Mouse (Mus musculus): ENCODE data around the gene Ubqln5.

DNA sequence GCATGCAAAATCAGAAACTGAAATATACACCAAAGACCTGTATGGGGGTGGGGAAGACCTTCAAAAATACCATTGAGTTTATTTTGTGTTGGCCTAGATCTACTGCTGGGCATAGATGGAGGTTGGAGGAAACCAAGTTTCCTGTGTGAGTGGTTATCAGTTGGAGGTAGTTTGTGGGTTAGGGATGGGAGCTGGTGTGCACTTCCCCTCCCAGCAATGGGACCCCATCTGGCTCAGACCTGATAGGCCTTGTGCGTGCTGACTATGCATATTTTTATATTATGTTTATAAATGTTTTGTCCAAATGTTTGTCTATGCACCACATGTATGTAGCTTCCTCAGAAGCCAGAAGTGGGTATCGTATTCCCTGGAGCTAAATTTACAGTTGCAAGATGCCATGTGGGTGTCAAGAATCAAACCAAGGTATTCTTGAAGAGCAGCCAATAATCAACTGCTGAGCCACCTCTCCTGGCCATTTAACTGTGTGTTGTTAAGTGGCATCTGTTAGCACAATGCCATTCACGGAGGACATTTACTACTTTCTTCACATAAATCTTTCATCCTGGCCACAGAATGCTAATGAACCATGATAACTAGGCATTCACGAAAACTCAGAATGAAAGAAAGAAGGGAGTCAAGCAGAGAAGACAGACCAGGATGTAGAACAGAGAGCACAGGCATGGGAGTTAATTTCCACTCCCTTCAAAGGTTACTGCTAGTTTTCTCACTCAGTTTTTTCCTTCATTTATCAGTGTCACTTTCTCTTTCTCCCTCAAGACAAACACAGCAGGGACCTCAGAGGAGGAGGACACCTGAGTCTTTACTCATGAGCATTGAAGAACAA, 25.5 kb downstream of the Ubqln5 start:
- TF ChIP-seq CTCF (IDR thresholded peaks at IDR 0.05; ENCODE audit: insufficient read depth, low read depth, low read length) (no peak), POLR2A (IDR thresholded peaks at IDR 0.05; ENCODE audit: insufficient read depth, low read depth, low read length) (no peak)
